Mouse (Mus musculus): ENCODE measurements around the gene Gbp7. TPM values are rescaled to one million over a fixed set of nuclear protein-coding genes. Genes with fewer than 3 reads are reported as not detected.
"Not testable (repeated sequence)": the region's sequence is repeated elsewhere in the genome, so short reads cannot be mapped to it uniquely, and the experiment has no call there.

The Gbp7 gene
- total and polyA plus RNA-seq, 3 experiments: 1.9 to 3.9 TPM; not detected in 1

GRCm38 (mm10) chr3:142541391-142541790 lies 11.2 kb downstream of the Gbp7 start:
- Histone ChIP-seq H3K79me2 (ENCODE audit: control insufficient read depth, insufficient read depth, low read length, poor library complexity) (no peaks in the 10 kb centered on the region), H3K27ac (ENCODE audit: control insufficient read depth, low read depth, low read length) (no peak overlapping the region), H3K27me3 (ENCODE audit: control insufficient read depth in 1 of 2, insufficient read depth in 2 of 2, low read length in 2 of 2) (no peaks in the 10 kb centered on the region), H3K4me1 (ENCODE audit: control insufficient read depth in 1 of 2, insufficient read depth in 2 of 2, low read length in 2 of 2) (no peaks in the 10 kb centered on the region), H3K9ac (ENCODE audit: control insufficient read depth, low read depth, low read length, poor library complexity, severe bottlenecking) (no peak overlapping the region), H3K9me3 (replicated peaks; ENCODE audit: insufficient read depth, low read length) (no peaks in the 10 kb centered on the region), H3K36me3 (ENCODE audit: control insufficient read depth in 1 of 2, insufficient read depth in 2 of 2, low read length in 2 of 2) (no peaks in the 10 kb centered on the region), H3K4me3 (ENCODE audit: control insufficient read depth in 1 of 2, insufficient read depth in 1 of 2, low read depth in 2 of 2, low read length in 2 of 2) (no peak overlapping the region)
- TF ChIP-seq SIN3A (IDR thresholded peaks at IDR 0.05; ENCODE audit: low read length) (no peak), CHD1 (IDR thresholded peaks at IDR 0.05; ENCODE audit: low read depth, low read length) (no peak), NRF1 (IDR thresholded peaks at IDR 0.05; ENCODE audit: insufficient read depth, low read depth, low read length, poor library complexity, severe bottlenecking) (no peak), E2F4 (IDR thresholded peaks at IDR 0.05; ENCODE audit: borderline replicate concordance, low read depth, low read length) (no peak), ELF1 (IDR thresholded peaks at IDR 0.05; ENCODE audit: low read depth, low read length) (no peak), USF2 (IDR thresholded peaks at IDR 0.05; ENCODE audit: borderline replicate concordance in 1 of 2, insufficient read depth in 1 of 2, low read depth in 1 of 2, low read length in 2 of 2) (no peak), MYC (IDR thresholded peaks at IDR 0.05; ENCODE audit: low read depth, low read length) (no peak), CHD2 (IDR thresholded peaks at IDR 0.05; ENCODE audit: low read length) (no peak), RCOR1 (IDR thresholded peaks at IDR 0.05; ENCODE audit: low read depth, low read length) (no peak), GABPA (IDR thresholded peaks at IDR 0.05; ENCODE audit: low read depth, low read length) (no peak), ETS1 (IDR thresholded peaks at IDR 0.05; ENCODE audit: low read depth, low read length) (no peak), MYB (IDR thresholded peaks at IDR 0.05; ENCODE audit: low read depth, low read length) (no peak), TBP (IDR thresholded peaks at IDR 0.05; ENCODE audit: low read depth, low read length) (no peak), ZMIZ1 (IDR thresholded peaks at IDR 0.05; ENCODE audit: low read depth, low read length) (no peak)
- no peak for DNase-seq (ENCODE audit: low read depth, low spot score)

DNA sequence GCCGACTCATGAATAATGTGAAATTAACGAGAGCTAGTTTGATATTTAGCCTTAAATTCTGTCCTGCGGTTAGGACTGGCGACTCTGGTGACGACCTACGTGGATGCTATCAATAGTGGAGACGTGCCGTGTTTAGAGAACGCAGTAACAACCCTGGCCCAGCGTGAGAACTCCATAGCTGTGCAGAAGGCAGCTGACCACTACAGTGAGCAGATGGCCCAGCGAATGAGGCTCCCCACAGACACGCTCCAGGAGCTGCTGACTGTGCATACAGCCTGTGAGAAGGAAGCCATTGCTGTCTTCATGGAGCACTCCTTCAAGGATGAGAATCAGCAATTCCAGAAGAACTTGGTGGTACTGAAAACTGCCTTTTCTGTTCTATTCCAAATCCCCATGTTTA lies 12.6 kb downstream of the Gbp7 start:
- H3K4me1 ChIP-seq (ENCODE audit: control insufficient read depth in 1 of 2, insufficient read depth in 2 of 2, low read length in 2 of 2); H3K9me3 ChIP-seq (replicated peaks; ENCODE audit: insufficient read depth, low read length); H3K9ac ChIP-seq (ENCODE audit: control insufficient read depth, low read depth, low read length, poor library complexity, severe bottlenecking); H3K27ac ChIP-seq (ENCODE audit: control insufficient read depth, low read depth, low read length); H3K79me2 ChIP-seq (ENCODE audit: control insufficient read depth, insufficient read depth, low read length, poor library complexity); H3K36me3 ChIP-seq (ENCODE audit: control insufficient read depth in 1 of 2, insufficient read depth in 2 of 2, low read length in 2 of 2); DNase-seq (ENCODE audit: low read depth, low spot score); H3K4me3 ChIP-seq (ENCODE audit: control insufficient read depth in 1 of 2, insufficient read depth in 1 of 2, low read depth in 2 of 2, low read length in 2 of 2); H3K27me3 ChIP-seq (ENCODE audit: control insufficient read depth in 1 of 2, insufficient read depth in 2 of 2, low read length in 2 of 2): not testable (repeated sequence)

- no peaks in the 10 kb centered on the region for H3K9me3 ChIP-seq (replicated peaks; ENCODE audit: insufficient read depth, low read length)
- no peak overlapping the region for H3K9ac ChIP-seq (ENCODE audit: control insufficient read depth, low read depth, low read length, poor library complexity, severe bottlenecking)
- no peak for DNase-seq (ENCODE audit: low read depth, low spot score)
- no peak overlapping the region for H3K4me3 ChIP-seq (ENCODE audit: control insufficient read depth in 1 of 2, insufficient read depth in 1 of 2, low read depth in 2 of 2, low read length in 2 of 2)
- H3K27me3 ChIP-seq (ENCODE audit: control insufficient read depth in 1 of 2, insufficient read depth in 2 of 2, low read length in 2 of 2): no peaks in the 10 kb centered on the region
- H3K79me2 ChIP-seq (ENCODE audit: control insufficient read depth, insufficient read depth, low read length, poor library complexity): no peaks in the 10 kb centered on the region
- H3K4me1 ChIP-seq (ENCODE audit: control insufficient read depth in 1 of 2, insufficient read depth in 2 of 2, low read length in 2 of 2): no peaks in the 10 kb centered on the region
- no peaks in the 10 kb centered on the region for H3K36me3 ChIP-seq (ENCODE audit: control insufficient read depth in 1 of 2, insufficient read depth in 2 of 2, low read length in 2 of 2)
- H3K27ac ChIP-seq (ENCODE audit: control insufficient read depth, low read depth, low read length): no peak overlapping the region
- TF ChIP-seq E2F4 (IDR thresholded peaks at IDR 0.05; ENCODE audit: borderline replicate concordance, low read depth, low read length) (no peak), ZMIZ1 (IDR thresholded peaks at IDR 0.05; ENCODE audit: low read depth, low read length) (no peak), EP300 (IDR thresholded peaks at IDR 0.05; ENCODE audit: low read depth in 1 of 2, low read length in 2 of 2) (no peak), MYC (IDR thresholded peaks at IDR 0.05; ENCODE audit: low read depth, low read length) (no peak), KAT2A (conservative IDR thresholded peaks at IDR 0.05; ENCODE audit: low read depth, low read length) (no peak), BHLHE40 (IDR thresholded peaks at IDR 0.05; ENCODE audit: borderline replicate concordance, low read depth, low read length) (no peak), ZNF384 (IDR thresholded peaks at IDR 0.05; ENCODE audit: low read depth, low read length) (no peak), HCFC1 (IDR thresholded peaks at IDR 0.05; ENCODE audit: low read depth, low read length) (no peak), UBTF (IDR thresholded peaks at IDR 0.05; ENCODE audit: borderline replicate concordance, insufficient read depth, low read depth, low read length) (no peak), CTCF (IDR thresholded peaks at IDR 0.05 in 2 of 3, conservative IDR thresholded peaks at IDR 0.05 in 1 of 3; ENCODE audit: control insufficient read depth in 1 of 3, insufficient read depth in 1 of 3, low read depth in 2 of 3, low read length in 3 of 3, poor library complexity in 1 of 3, severe bottlenecking in 1 of 3) (no peak), MAFK (IDR thresholded peaks at IDR 0.05; ENCODE audit: borderline replicate concordance, low read depth, low read length) (no peak), ETS1 (IDR thresholded peaks at IDR 0.05; ENCODE audit: low read depth, low read length) (no peak), SMC3 (IDR thresholded peaks at IDR 0.05; ENCODE audit: low read depth, low read length) (no peak), MEF2A (IDR thresholded peaks at IDR 0.05; ENCODE audit: extremely low read depth, insufficient replicate concordance, low read depth, low read length, poor library complexity, severe bottlenecking) (no peak), RCOR1 (IDR thresholded peaks at IDR 0.05; ENCODE audit: low read depth, low read length) (no peak), CHD2 (IDR thresholded peaks at IDR 0.05; ENCODE audit: low read length) (no peak), USF1 (IDR thresholded peaks at IDR 0.05; ENCODE audit: low read depth, low read length) (no peak)
These were observed 16.5 kb downstream of the Gbp7 start for GRCm38 (mm10) chr3:142546690-142547089.

Data from MEL (cell line).